Mouse (Mus musculus) heart, adult 2 months (tissue): ENCODE measurements at regions not wholly inside any gene's neighbourhood (a gene's known extent, or its start where the extent isn't known, plus 50 kb on each side); places are given as distances from the start of the nearest gene placed in this dataset.
"Not testable (repeated sequence)": the region's sequence is repeated elsewhere in the genome, so short reads cannot be mapped to it uniquely, and the experiment has no call there.

Experiments used
- CTCF ChIP-seq: fragments of 200-600 bp; IDR thresholded peaks from 2 replicates; pipeline ENCODE4 v1.8.1; 2022; ENCODE audit warnings: antibody characterized with exemption, mild to moderate bottlenecking, moderate library complexity
- EP300 ChIP-seq: fragments of 200-500 bp; IDR thresholded peaks from 2 replicates; pipeline ENCODE4 v1.6.1; 2011; ENCODE audit warnings: low read depth, low read length, control low read depth; ENCODE audit not compliant: insufficient read depth
- POLR2A ChIP-seq: fragments of 200-500 bp; IDR thresholded peaks from 2 replicates; pipeline ENCODE4 v1.6.1; 2011; ENCODE audit warnings: mild to moderate bottlenecking, low read depth, low read length, control low read depth; ENCODE audit not compliant: insufficient read depth

DNA sequence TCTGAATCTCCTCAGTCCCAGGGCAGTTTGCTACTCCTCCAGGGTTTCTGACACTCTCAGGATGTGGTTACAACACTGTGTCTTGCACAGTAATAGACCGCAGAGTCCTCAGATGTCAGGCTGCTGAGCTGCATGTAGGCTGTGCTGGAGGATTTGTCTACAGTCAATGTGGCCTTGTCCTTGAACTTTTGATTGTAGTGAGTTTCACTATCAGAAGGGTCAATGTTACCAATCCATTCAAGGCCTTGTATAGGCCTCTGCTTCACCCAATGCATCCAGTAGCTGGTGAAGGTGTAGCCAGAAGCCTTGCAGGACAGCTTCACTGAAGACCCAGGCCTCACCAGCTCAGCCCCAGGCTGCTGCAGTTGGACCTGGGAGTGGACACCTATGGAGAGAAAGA, 902.1 kb upstream of the Zfp386 start:
- TF ChIP-seq POLR2A, CTCF, EP300: not testable (repeated sequence)
